Mouse (Mus musculus) A20 (cell line): ENCODE measurements around the gene Cdv3.
"Not testable (repeated sequence)": the region's sequence is repeated elsewhere in the genome, so short reads cannot be mapped to it uniquely, and the experiment has no call there.

Experiments used
- DNase-seq: peaks from one replicate; pipeline ENCODE4 v3.0.0-alpha.2; 2011; ENCODE audit warnings: low read depth, low spot score

Cdv3 gene

GRCm38 (mm10) chr9:103372271-103373010, 6.8 kb upstream of the Cdv3 start:
- no peak for DNase-seq

- DNase-seq: no peak
These were observed 4.3 kb upstream of the Cdv3 start for GRCm38 (mm10) chr9:103369951-103370350.

- no peak for DNase-seq
These were observed 716 bp upstream of the Cdv3 start for GRCm38 (mm10) chr9:103366356-103366755.

- peak; percentile 75 for DNase-seq
These were observed 895 bp downstream of the Cdv3 start for GRCm38 (mm10) chr9:103364601-103365289.

- peak; percentile 67 for DNase-seq
These were observed 1.8 kb downstream of the Cdv3 start for GRCm38 (mm10) chr9:103363730-103364417.

- DNase-seq: no peak
These were observed 2.6 kb downstream of the Cdv3 start for GRCm38 (mm10) chr9:103363088-103363487.

- no peak for DNase-seq
These were observed 5.0 kb downstream of the Cdv3 start for GRCm38 (mm10) chr9:103360642-103361041.

- no peak for DNase-seq
These were observed 7.1 kb downstream of the Cdv3 start for GRCm38 (mm10) chr9:103358545-103358944.

- no peak for DNase-seq
These were observed 7.7 kb downstream of the Cdv3 start for GRCm38 (mm10) chr9:103357893-103358292.

GRCm38 (mm10) chr9:103353500-103354260, 12.0 kb downstream of the Cdv3 start:
- DNase-seq: not testable (repeated sequence)

- DNase-seq: no peak
These were observed 16.8 kb downstream of the Cdv3 start for GRCm38 (mm10) chr9:103348791-103349190.

GRCm38 (mm10) chr9:103347996-103348490, 17.6 kb downstream of the Cdv3 start:
- DNase-seq: no peak

- DNase-seq: peak; percentile 61
These were observed 18.6 kb downstream of the Cdv3 start for GRCm38 (mm10) chr9:103347045-103347444.

GRCm38 (mm10) chr9:103336912-103337311, 28.7 kb downstream of the Cdv3 start:
- DNase-seq: no peak

GRCm38 (mm10) chr9:103332663-103333062, 33.0 kb downstream of the Cdv3 start:
- DNase-seq: no peak

- DNase-seq: no peak
These were observed 39.2 kb downstream of the Cdv3 start for GRCm38 (mm10) chr9:103326449-103326848.

- DNase-seq: no peak
These were observed 41.0 kb downstream of the Cdv3 start for GRCm38 (mm10) chr9:103324678-103325077.

GRCm38 (mm10) chr9:103309832-103310231, 55.8 kb downstream of the Cdv3 start:
- DNase-seq: no peak

GRCm38 (mm10) chr9:103305332-103306041, 60.2 kb downstream of the Cdv3 start:
- peak; percentile 82 for DNase-seq

- peak; percentile 95 for DNase-seq
These were observed 60.7 kb downstream of the Cdv3 start, which contains the start of the genes 1300017J02Rik and Topbp1 for GRCm38 (mm10) chr9:103304927-103305326. TSS of gene 1300017J02Rik (minus strand) at chr9:103305082. TSS of gene Topbp1 (plus strand) at chr9:103305215.
